Mouse (Mus musculus) heart, postnatal 0 days (tissue): ENCODE measurements around the gene Cited4. TPM values are rescaled to one million over a fixed set of nuclear protein-coding genes. Genes with fewer than 3 reads are reported as not detected.
A peak's percentile ranks its signal among the peaks of the same experiment; 100 is the strongest.

ENCODE experiments used
- ATAC-seq: fragments of 200-750 bp; cut with Nextera tagmentation; 2 replicates; pipeline ENCODE4 v1.8.0; 2017; ENCODE audit warnings: low read depth, moderate number of reproducible peaks, moderate library complexity; ENCODE audit not compliant: insufficient read depth
- DNase-seq: peaks from one replicate; pipeline ENCODE4 v3.0.0-alpha.2; 2016; ENCODE audit warnings: low spot score
- H3K27ac ChIP-seq: fragments of 300-500 bp; sonication (generic); 2 replicates; pipeline ENCODE4 v1.5.1; 2014; ENCODE audit warnings: low read depth, mild to moderate bottlenecking
- H3K27me3 ChIP-seq: fragments of 300-500 bp; sonication (generic); 2 replicates; pipeline ENCODE4 v1.6.1; 2014; ENCODE audit warnings: low read length, mixed read lengths; ENCODE audit not compliant: control insufficient read depth, insufficient read depth
- H3K36me3 ChIP-seq: fragments of 300-500 bp; sonication (generic); replicated peaks from 2 replicates; pipeline ENCODE4 v1.6.1; 2014; ENCODE audit warnings: low read length, mixed read lengths; ENCODE audit not compliant: control insufficient read depth, insufficient read depth
- H3K4me1 ChIP-seq: fragments of 300-500 bp; sonication (generic); 2 replicates; pipeline ENCODE4 v1.6.1; 2014; ENCODE audit warnings: antibody characterized with exemption; ENCODE audit not compliant: control insufficient read depth, insufficient read depth
- H3K4me2 ChIP-seq: fragments of 300-500 bp; sonication (generic); 2 replicates; pipeline ENCODE4 v1.6.1; 2014; ENCODE audit warnings: low read depth, mild to moderate bottlenecking, low read length, moderate library complexity
- H3K4me3 ChIP-seq: fragments of 300-500 bp; sonication (generic); 2 replicates; pipeline ENCODE4 v1.5.1; 2014; ENCODE audit warnings: low read depth, low read length
- H3K9ac ChIP-seq: fragments of 300-500 bp; sonication (generic); replicated peaks from 2 replicates; pipeline ENCODE4 v1.6.1; 2014; ENCODE audit warnings: low read depth, low read length, mixed read lengths
- H3K9me3 ChIP-seq: fragments of 300-500 bp; sonication (generic); replicated peaks from 2 replicates; pipeline ENCODE4 v1.6.1; 2016; ENCODE audit warnings: low read length; ENCODE audit not compliant: control insufficient read depth
- CTCF ChIP-seq: IDR thresholded peaks from 2 replicates; pipeline ENCODE4 v1.5.1; 2016; ENCODE audit warnings: antibody characterized with exemption, control low read depth, low read depth
- EP300 ChIP-seq: IDR thresholded peaks from 2 replicates; pipeline ENCODE4 v1.6.1; 2016; ENCODE audit warnings: antibody characterized with exemption, low read depth
- WGBS: fragments of 180-500 bp; shearing (Covaris S2); extraction: QIAGEN DNeasy Blood & Tissue Kit; methylation state at CpG from one replicate; pipeline ENCODE4 v1.1.7; 2014; 5-methylcytosine and 5-hydroxymethylcytosine counted together
- polyA plus RNA-seq: library from polyadenylated mRNA; unstranded; fragments of >200 nt; fragmentation: Nextera tagmentation; extraction: Ambion mirVana; gene quantifications from 2 replicates; pipeline ENCODE4 v1.2.1, GENCODE M21; 2015
- total RNA-seq: library from RNA; depleted of rRNA; stranded (reverse); fragments of >200 nt; gene quantifications from 2 replicates; pipeline ENCODE4 v1.2.3, GENCODE M21; 2014; ENCODE audit warnings: low replicate concordance

Cited4 gene
- total and polyA plus RNA-seq, 2 experiments from 2014 or later = 74.0 to 123 TPM

DNA sequence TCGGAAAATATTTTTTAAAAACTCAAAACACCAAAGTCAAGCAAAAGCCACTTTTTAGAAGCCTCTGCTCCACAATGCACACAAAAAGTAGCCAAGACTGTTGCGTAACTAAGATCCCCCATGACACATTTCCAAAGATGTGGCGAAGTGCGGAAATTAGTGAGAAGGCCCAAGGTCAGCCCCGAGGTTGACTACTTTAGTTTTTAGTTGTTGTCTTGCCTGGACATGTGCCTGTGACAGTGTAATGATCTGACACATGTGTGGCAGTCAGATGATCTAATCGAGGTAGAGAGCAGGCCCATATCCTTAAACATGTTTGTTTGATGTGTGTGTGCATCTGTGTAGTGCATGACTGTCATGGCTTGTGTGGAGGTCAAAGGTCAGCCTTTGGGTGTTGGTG, 24.4 kb upstream of the Cited4 start:
- WGBS = 92% methylated on average over 6 of the region's 6 CpGs
- Histone ChIP-seq H3K4me3 (no peak overlapping the region), H3K27me3 (no peaks in the 10 kb centered on the region), H3K9me3 (no peaks in the 10 kb centered on the region), H3K36me3 (no peaks in the 10 kb centered on the region), H3K9ac (no peak overlapping the region), H3K4me2 (no peak overlapping the region), H3K27ac (no peak overlapping the region), H3K4me1 (no peaks in the 10 kb centered on the region)
- ATAC-seq (no peak), DNase-seq (no peak)
- TF ChIP-seq EP300 (no peak), CTCF (no peak)

DNA sequence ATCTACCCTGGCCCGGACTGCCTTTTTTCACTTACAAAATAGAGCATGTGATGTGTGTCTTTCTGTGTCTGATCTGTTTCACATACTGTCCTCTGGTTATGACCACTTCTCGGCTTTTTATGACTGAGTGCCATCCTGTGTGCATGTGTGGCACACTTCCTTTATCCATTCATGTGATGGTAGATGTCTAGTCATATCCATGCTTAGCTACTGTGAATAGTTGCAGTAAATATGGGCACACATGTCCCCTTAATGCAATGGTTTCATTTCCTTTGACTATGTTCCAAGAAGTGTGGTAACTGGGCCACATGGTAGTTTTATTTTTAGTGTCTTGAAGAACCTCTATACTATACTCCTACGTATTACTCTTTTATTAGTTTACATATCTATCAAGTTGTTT, 22.5 kb upstream of the Cited4 start:
- ATAC-seq = no peak
- WGBS = 65% methylated on average over 3 of the region's 3 CpGs

DNA sequence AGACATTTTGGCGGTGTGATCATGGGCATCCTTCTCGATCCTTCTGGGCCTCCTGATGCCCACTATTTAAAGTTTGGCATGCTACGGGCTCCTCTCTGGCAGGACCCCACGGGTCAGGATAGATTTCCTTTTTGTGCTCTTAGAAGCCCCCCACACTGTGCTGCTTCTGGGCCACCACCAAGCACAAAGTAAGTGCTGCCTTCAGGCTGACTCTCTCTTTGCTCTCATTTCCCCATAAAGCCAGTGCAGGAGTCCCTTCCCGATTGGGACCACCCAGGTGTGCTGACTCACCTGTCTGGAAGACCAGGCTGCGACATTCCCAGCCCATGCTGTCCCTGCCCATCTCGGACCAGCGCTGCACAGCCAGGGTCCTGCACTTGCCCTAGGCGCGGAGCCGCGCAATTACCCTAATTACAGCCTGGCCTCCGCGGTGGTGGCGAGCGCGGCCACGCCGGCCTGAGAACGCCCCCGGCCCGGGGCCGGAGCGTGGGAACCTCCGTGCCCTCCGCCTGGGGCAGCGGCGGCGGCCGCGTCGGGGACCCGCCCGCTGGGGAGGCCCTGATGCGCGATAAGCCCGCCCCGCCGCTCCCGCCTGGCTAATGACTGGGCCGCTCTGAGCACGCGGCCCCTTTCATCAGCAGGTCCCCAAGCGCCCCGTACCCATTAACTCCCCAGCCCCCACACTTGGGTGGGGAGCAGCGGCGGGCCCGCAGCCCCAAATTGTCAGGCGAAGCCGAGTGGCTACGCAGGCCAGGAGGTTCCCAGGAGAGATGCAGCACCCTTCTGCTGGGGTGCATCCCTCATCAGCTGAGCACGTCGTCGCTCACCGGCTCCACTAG, 16.8 kb upstream of the Cited4 start:
- peaks cover 25% of the 10 kb centered on the region for H3K27me3 ChIP-seq
- H3K9ac ChIP-seq = no peak overlapping the region
- H3K36me3 ChIP-seq = no peaks in the 10 kb centered on the region
- no peak for TF ChIP-seq EP300
- no peak for TF ChIP-seq CTCF
- ATAC-seq = peak; percentile 63
- H3K27ac ChIP-seq = no peak overlapping the region
- H3K4me3 ChIP-seq = peak overlapping the region; percentile 44
- no peaks in the 10 kb centered on the region for H3K4me1 ChIP-seq
- H3K9me3 ChIP-seq = no peaks in the 10 kb centered on the region
- peak overlapping the region; percentile 69 for H3K4me2 ChIP-seq
- WGBS = 6% methylated on average over 48 of the region's 55 CpGs
- no peak for DNase-seq

More for the DNA sequence above, 22.5 kb upstream of the Cited4 start:
- Histone ChIP-seq H3K9me3 (no peaks in the 10 kb centered on the region), H3K27ac (no peak overlapping the region), H3K36me3 (no peaks in the 10 kb centered on the region), H3K4me3 (no peak overlapping the region), H3K9ac (no peak overlapping the region), H3K4me1 (no peaks in the 10 kb centered on the region), H3K4me2 (no peak overlapping the region), H3K27me3 (peaks cover 4% of the 10 kb centered on the region; the same call in 1 of the 2 replicates)
- TF ChIP-seq EP300 (no peak), CTCF (no peak)
- no peak for DNase-seq

DNA sequence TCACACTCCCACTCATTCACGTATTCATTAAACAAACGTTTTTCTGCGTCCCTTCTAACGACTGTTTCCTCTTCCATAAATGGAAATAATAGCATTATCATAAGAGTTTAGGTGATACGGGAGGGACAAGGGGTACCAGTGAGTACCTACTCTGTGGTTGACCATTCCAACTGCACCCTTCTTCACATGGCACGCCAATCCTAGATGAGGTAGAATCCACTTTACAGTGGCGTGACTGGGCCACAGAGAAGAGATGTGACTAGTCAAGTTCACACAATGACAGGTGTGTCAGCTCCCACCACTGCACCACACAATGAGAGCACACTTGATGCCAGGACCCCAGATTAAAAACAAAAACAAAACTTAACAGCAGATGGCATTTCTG, 16.2 kb upstream of the Cited4 start:
- H3K4me3 ChIP-seq = peak overlapping the region; percentile 44
- no peaks in the 10 kb centered on the region for H3K4me1 ChIP-seq
- H3K27ac ChIP-seq = no peak overlapping the region
- no peak for ATAC-seq
- no peaks in the 10 kb centered on the region for H3K36me3 ChIP-seq
- H3K27me3 ChIP-seq = peaks cover 25% of the 10 kb centered on the region
- no peaks in the 10 kb centered on the region for H3K9me3 ChIP-seq
- WGBS = 30% methylated on average over 7 of the region's 7 CpGs
- TF ChIP-seq EP300 = no peak
- no peak for TF ChIP-seq CTCF
- no peak for DNase-seq
- H3K9ac ChIP-seq = no peak overlapping the region
- H3K4me2 ChIP-seq = peak overlapping the region; percentile 69

DNA sequence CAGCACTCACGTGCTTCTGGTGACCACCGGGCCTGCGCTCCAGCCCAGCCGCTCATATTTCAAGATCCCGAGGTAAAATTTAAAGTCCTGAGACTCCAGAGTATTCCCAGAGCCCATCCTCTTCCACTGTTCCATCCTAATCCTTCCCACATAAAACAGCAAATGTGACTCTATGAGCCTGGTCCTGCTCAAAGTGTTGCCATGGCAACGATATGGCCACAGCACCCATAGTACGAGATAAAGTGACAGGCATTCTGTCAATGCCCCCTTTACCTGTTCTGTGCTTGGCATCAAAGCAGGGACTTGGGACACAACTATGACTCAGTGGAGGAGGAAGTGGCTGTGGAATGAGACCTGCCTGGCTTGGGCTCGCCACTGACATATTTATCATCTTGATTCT, 10.5 kb upstream of the Cited4 start:
- Histone ChIP-seq H3K4me2 (no peak overlapping the region), H3K27me3 (peaks cover 9% of the 10 kb centered on the region; the same call in 1 of the 2 replicates), H3K9ac (no peak overlapping the region), H3K27ac (no peak overlapping the region), H3K4me1 (no peaks in the 10 kb centered on the region), H3K9me3 (no peaks in the 10 kb centered on the region), H3K4me3 (no peak overlapping the region), H3K36me3 (no peaks in the 10 kb centered on the region)
- 75% methylated on average over 8 of the region's 8 CpGs for WGBS
- TF ChIP-seq EP300 = no peak
- no peak for TF ChIP-seq CTCF
- ATAC-seq (no peak), DNase-seq (no peak)

DNA sequence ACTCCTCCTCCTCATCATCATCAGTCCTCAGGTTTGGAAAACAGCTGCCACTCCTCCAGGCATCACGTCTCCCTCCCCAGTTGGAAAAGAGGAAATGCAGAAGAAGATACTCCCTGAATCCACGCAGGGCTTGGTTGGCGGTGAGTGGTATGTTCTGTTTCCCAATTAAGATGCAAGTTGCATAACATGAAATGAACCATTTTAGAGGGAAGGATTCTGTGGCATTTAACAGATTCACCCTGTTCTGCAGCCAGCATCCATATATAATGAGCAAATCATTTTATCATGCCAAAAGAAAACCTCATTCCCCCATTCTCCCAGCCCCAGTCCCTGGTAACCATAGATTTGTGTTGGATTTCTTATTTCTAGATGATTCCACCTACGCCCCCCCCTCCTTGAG, 5.9 kb upstream of the Cited4 start:
- no peak for TF ChIP-seq EP300
- TF ChIP-seq CTCF = no peak
- no peaks in the 10 kb centered on the region for H3K36me3 ChIP-seq
- no peaks in the 10 kb centered on the region for H3K9me3 ChIP-seq
- H3K4me3 ChIP-seq = no peak overlapping the region
- no peaks in the 10 kb centered on the region for H3K4me1 ChIP-seq
- H3K9ac ChIP-seq = no peak overlapping the region
- no peak overlapping the region for H3K27ac ChIP-seq
- 66% methylated on average over 4 of the region's 4 CpGs for WGBS
- DNase-seq (no peak), ATAC-seq (no peak)
- no peak overlapping the region for H3K4me2 ChIP-seq
- H3K27me3 ChIP-seq = no peaks in the 10 kb centered on the region
